Mouse (Mus musculus): ENCODE results near the gene Tspan1. TPM values are rescaled to one million over a fixed set of nuclear protein-coding genes. Genes with fewer than 3 reads are reported as not detected.

The Tspan1 gene
- total and polyA plus RNA-seq, 2 experiments from 2014 or later, result 0.16 to 0.34 TPM

- under 1% methylated on average over 47 of the region's 47 CpGs for WGBS
- Histone ChIP-seq H3K9me3 (ENCODE audit: low read length) (no peaks in the 10 kb centered on the region), H3K36me3 (ENCODE audit: insufficient read depth, low read length) (no peaks in the 10 kb centered on the region), H3K9ac (replicated peaks; ENCODE audit: low read length) (peak overlapping the region; percentile 71), H3K4me2 (ENCODE audit: low read depth, low read length) (peak overlapping the region; percentile 86), H3K27me3 (ENCODE audit: insufficient read depth, low read length) (no peaks in the 10 kb centered on the region), H3K4me3 (ENCODE audit: low read length) (peak overlapping the region; percentile 67), H3K27ac (peak overlapping the region; percentile 11; the same call in 1 of the 2 replicates), H3K4me1 (ENCODE audit: insufficient read depth, low read length) (peaks cover 7% of the 10 kb centered on the region; the same call in 1 of the 2 replicates)
- TF ChIP-seq CTCF (IDR thresholded peaks at IDR 0.05; ENCODE audit: low read depth), result no peak
- peak; percentile 71 for DNase-seq (ENCODE audit: low spot score)
- peak; percentile 67 for ATAC-seq
These were observed 23.3 kb downstream of the Tspan1 start for GRCm38 (mm10) chr4:116143891-116144717.

GRCm38 (mm10) chr4:116143317-116143811 is 24.0 kb downstream of the Tspan1 start:
- ATAC-seq, result peak; percentile 39; the same call in 1 of the 2 replicates

GRCm38 (mm10) chr4:116142269-116142668 is 25.1 kb downstream of the Tspan1 start:
- no peak overlapping the region for H3K4me3 ChIP-seq (ENCODE audit: low read length)
- no peaks in the 10 kb centered on the region for H3K36me3 ChIP-seq (ENCODE audit: insufficient read depth, low read length)
- no peak for DNase-seq (ENCODE audit: low spot score)
- 68% methylated on average over 7 of the region's 7 CpGs for WGBS
- no peak overlapping the region for H3K9ac ChIP-seq (replicated peaks; ENCODE audit: low read length)
- no peak overlapping the region for H3K4me2 ChIP-seq (ENCODE audit: low read depth, low read length)
- no peak overlapping the region for H3K27ac ChIP-seq
- H3K4me1 ChIP-seq (ENCODE audit: insufficient read depth, low read length), result peaks cover 7% of the 10 kb centered on the region; the same call in 1 of the 2 replicates
- no peak for TF ChIP-seq CTCF (IDR thresholded peaks at IDR 0.05; ENCODE audit: low read depth)
- no peaks in the 10 kb centered on the region for H3K27me3 ChIP-seq (ENCODE audit: insufficient read depth, low read length)
- no peaks in the 10 kb centered on the region for H3K9me3 ChIP-seq (ENCODE audit: low read length)
- ATAC-seq, result no peak

More at GRCm38 (mm10) chr4:116143317-116143811, 24.0 kb downstream of the Tspan1 start:
- Histone ChIP-seq H3K4me3 (ENCODE audit: low read length) (peak overlapping the region; percentile 67), H3K36me3 (ENCODE audit: insufficient read depth, low read length) (no peaks in the 10 kb centered on the region), H3K27ac (peak overlapping the region; percentile 60), H3K4me1 (ENCODE audit: insufficient read depth, low read length) (peaks cover 7% of the 10 kb centered on the region; the same call in 1 of the 2 replicates), H3K27me3 (ENCODE audit: insufficient read depth, low read length) (no peaks in the 10 kb centered on the region), H3K9me3 (ENCODE audit: low read length) (no peaks in the 10 kb centered on the region), H3K4me2 (ENCODE audit: low read depth, low read length) (peak overlapping the region; percentile 86), H3K9ac (replicated peaks; ENCODE audit: low read length) (peak overlapping the region; percentile 71)
- no peak; the same call in 1 of the 2 replicates for TF ChIP-seq CTCF (IDR thresholded peaks at IDR 0.05; ENCODE audit: low read depth)
- 12% methylated on average over 7 of the region's 7 CpGs for WGBS
- DNase-seq (ENCODE audit: low spot score), result peak; percentile 63

GRCm38 (mm10) chr4:116141736-116142135 is 25.7 kb downstream of the Tspan1 start:
- Histone ChIP-seq H3K27ac (no peak overlapping the region), H3K4me2 (ENCODE audit: low read depth, low read length) (no peak overlapping the region), H3K36me3 (ENCODE audit: insufficient read depth, low read length) (no peaks in the 10 kb centered on the region), H3K27me3 (ENCODE audit: insufficient read depth, low read length) (no peaks in the 10 kb centered on the region), H3K4me3 (ENCODE audit: low read length) (no peak overlapping the region), H3K4me1 (ENCODE audit: insufficient read depth, low read length) (peaks cover 7% of the 10 kb centered on the region; the same call in 1 of the 2 replicates), H3K9me3 (ENCODE audit: low read length) (no peaks in the 10 kb centered on the region), H3K9ac (replicated peaks; ENCODE audit: low read length) (no peak overlapping the region)
- WGBS, result 69% methylated on average over 1 of the region's 1 CpGs
- DNase-seq (ENCODE audit: low spot score) (no peak), ATAC-seq (no peak)
- TF ChIP-seq CTCF (IDR thresholded peaks at IDR 0.05; ENCODE audit: low read depth), result no peak

- H3K4me1 ChIP-seq (ENCODE audit: insufficient read depth, low read length), result peaks cover 7% of the 10 kb centered on the region; the same call in 1 of the 2 replicates
- WGBS, result 76% methylated on average over 7 of the region's 7 CpGs
- no peak overlapping the region for H3K4me2 ChIP-seq (ENCODE audit: low read depth, low read length)
- H3K36me3 ChIP-seq (ENCODE audit: insufficient read depth, low read length), result no peaks in the 10 kb centered on the region
- TF ChIP-seq CTCF (IDR thresholded peaks at IDR 0.05; ENCODE audit: low read depth), result no peak
- no peak for ATAC-seq
- no peak overlapping the region for H3K27ac ChIP-seq
- DNase-seq (ENCODE audit: low spot score), result no peak
- H3K9ac ChIP-seq (replicated peaks; ENCODE audit: low read length), result no peak overlapping the region
- no peaks in the 10 kb centered on the region for H3K9me3 ChIP-seq (ENCODE audit: low read length)
- no peaks in the 10 kb centered on the region for H3K27me3 ChIP-seq (ENCODE audit: insufficient read depth, low read length)
- no peak overlapping the region for H3K4me3 ChIP-seq (ENCODE audit: low read length)
These were observed 26.4 kb downstream of the Tspan1 start for GRCm38 (mm10) chr4:116140801-116141574.

- no peak for TF ChIP-seq CTCF (IDR thresholded peaks at IDR 0.05; ENCODE audit: low read depth)
- Histone ChIP-seq H3K4me1 (ENCODE audit: insufficient read depth, low read length) (no peaks in the 10 kb centered on the region), H3K36me3 (ENCODE audit: insufficient read depth, low read length) (no peaks in the 10 kb centered on the region), H3K27ac (no peak overlapping the region), H3K9ac (replicated peaks; ENCODE audit: low read length) (no peak overlapping the region), H3K27me3 (ENCODE audit: insufficient read depth, low read length) (no peaks in the 10 kb centered on the region), H3K4me2 (ENCODE audit: low read depth, low read length) (no peak overlapping the region), H3K4me3 (ENCODE audit: low read length) (no peak overlapping the region), H3K9me3 (ENCODE audit: low read length) (no peaks in the 10 kb centered on the region)
- DNase-seq (ENCODE audit: low spot score), result no peak
- 50% methylated on average over 13 of the region's 13 CpGs for WGBS
- no peak for ATAC-seq
These were observed 29.9 kb downstream of the Tspan1 start for GRCm38 (mm10) chr4:116137421-116137996.

Data from hindbrain, postnatal 0 days (tissue).